Mouse (Mus musculus) kidney, postnatal 0 days (tissue): ENCODE measurements at regions not wholly inside any gene's neighbourhood (a gene's known extent, or its start where the extent isn't known, plus 50 kb on each side); places are given as distances from the start of the nearest gene placed in this dataset.

Experiments
- ATAC-seq: fragments of 200-750 bp; cut with Nextera tagmentation; replicated peaks from 2 replicates; pipeline ENCODE4 v1.8.0; 2017; ENCODE audit warnings: low read depth, moderate number of reproducible peaks, moderate TSS enrichment, moderate library complexity; ENCODE audit not compliant: low FRiP score
- DNase-seq: peaks from one replicate; pipeline ENCODE4 v3.0.0-alpha.2; 2016; ENCODE audit warnings: low spot score
- H3K27ac ChIP-seq: fragments of 300-500 bp; sonication (generic); 2 replicates; pipeline ENCODE4 v1.5.1; 2014; ENCODE audit warnings: mild to moderate bottlenecking
- H3K27me3 ChIP-seq: fragments of 300-500 bp; sonication (generic); 2 replicates; pipeline ENCODE4 v1.6.1; 2014; ENCODE audit warnings: low read length, mixed read lengths; ENCODE audit not compliant: insufficient read depth
- H3K36me3 ChIP-seq: fragments of 300-500 bp; sonication (generic); 2 replicates; pipeline ENCODE4 v1.6.1; 2014; ENCODE audit warnings: low read length, mixed read lengths; ENCODE audit not compliant: insufficient read depth
- H3K4me1 ChIP-seq: fragments of 300-500 bp; sonication (generic); replicated peaks from 2 replicates; pipeline ENCODE4 v1.6.1; 2014; ENCODE audit warnings: antibody characterized with exemption, low read length, mixed read lengths; ENCODE audit not compliant: insufficient read depth
- H3K4me2 ChIP-seq: fragments of 300-500 bp; sonication (generic); 2 replicates; pipeline ENCODE4 v1.6.1; 2014; ENCODE audit warnings: mild to moderate bottlenecking, low read length, moderate library complexity, mixed read lengths
- H3K4me3 ChIP-seq: fragments of 300-500 bp; sonication (generic); replicated peaks from 2 replicates; pipeline ENCODE4 v1.5.1; 2014; ENCODE audit warnings: low read depth, low read length
- H3K9ac ChIP-seq: fragments of 300-500 bp; sonication (generic); 2 replicates; pipeline ENCODE4 v1.6.1; 2014; ENCODE audit warnings: low read depth, low read length
- H3K9me3 ChIP-seq: fragments of 300-500 bp; sonication (generic); replicated peaks from 2 replicates; pipeline ENCODE4 v1.6.1; 2016; ENCODE audit warnings: low read length, inconsistent platforms, mixed read lengths
- CTCF ChIP-seq: IDR thresholded peaks from 2 replicates; pipeline ENCODE4 v1.5.1; 2016; ENCODE audit warnings: antibody characterized with exemption, low read depth, mild to moderate bottlenecking, moderate library complexity
- WGBS: fragments of 180-500 bp; shearing (Covaris S2); extraction: QIAGEN DNeasy Blood & Tissue Kit; methylation state at CpG from one replicate; pipeline ENCODE4 v1.1.7; 2014; 5-methylcytosine and 5-hydroxymethylcytosine counted together

DNA sequence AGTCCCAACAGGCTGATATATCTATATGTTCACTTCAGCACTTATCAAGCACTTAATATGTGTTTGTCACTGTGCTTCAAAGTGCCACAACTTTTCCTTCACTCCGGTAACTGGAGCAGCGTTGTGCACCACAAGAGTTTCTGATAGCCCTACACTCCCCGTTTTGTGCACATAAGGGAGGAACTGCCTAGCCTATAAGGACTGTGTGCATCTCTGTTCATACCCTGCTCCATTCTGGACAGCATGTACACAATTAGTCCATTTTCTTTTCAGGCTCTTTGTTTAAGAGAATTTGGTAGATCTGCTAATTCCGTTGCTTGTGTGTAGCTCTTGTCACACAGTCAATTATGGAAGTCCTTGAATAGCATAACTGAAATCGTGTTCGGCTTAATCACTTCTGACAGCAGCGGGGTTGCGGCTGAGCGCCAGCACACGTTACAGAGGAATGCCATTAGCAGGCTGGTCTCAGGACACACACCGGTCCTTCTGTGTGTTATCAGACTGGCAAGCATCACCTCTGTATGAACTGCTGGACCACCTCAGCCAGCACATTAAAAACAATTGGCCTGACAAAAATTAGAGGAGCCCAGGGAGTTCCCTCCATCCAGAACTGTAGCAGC, 144.2 kb downstream of the Cmpk2 start:
- Histone ChIP-seq H3K4me1 (no peaks in the 10 kb centered on the region), H3K9me3 (no peaks in the 10 kb centered on the region), H3K4me3 (no peak overlapping the region), H3K27ac (no peak overlapping the region), H3K27me3 (no peaks in the 10 kb centered on the region), H3K4me2 (no peak overlapping the region), H3K36me3 (no peaks in the 10 kb centered on the region), H3K9ac (no peak overlapping the region)
- 78% methylated on average over 11 of the region's 11 CpGs for WGBS
- no peak for DNase-seq
- ATAC-seq, result no peak
- TF ChIP-seq CTCF, result no peak

DNA sequence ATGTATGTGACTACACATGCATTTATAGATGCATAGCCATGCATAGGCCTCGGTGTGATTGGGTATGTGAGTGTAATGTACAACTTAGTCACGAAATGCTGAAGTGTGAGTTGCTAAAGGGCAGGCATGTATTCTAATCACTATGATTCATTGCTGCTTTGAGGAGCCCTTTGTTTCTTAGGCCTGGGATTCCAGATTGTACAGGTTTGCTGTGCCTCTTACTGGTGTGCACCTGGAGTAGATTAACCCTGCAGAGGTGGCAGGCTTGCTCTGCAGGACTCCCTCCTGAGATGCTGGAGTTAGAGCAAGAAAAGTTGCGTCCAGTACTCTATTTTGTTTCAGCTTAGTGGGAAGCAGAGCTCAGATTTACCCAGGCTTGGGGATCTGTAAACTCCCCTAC, 141.1 kb downstream of the Cmpk2 start:
- Histone ChIP-seq H3K36me3 (no peaks in the 10 kb centered on the region), H3K27me3 (no peaks in the 10 kb centered on the region), H3K4me1 (no peaks in the 10 kb centered on the region), H3K9ac (no peak overlapping the region), H3K27ac (no peak overlapping the region), H3K4me2 (no peak overlapping the region), H3K4me3 (no peak overlapping the region), H3K9me3 (no peaks in the 10 kb centered on the region)
- no peak for TF ChIP-seq CTCF
- 73% methylated on average over 3 of the region's 3 CpGs for WGBS
- DNase-seq (no peak), ATAC-seq (no peak)

DNA sequence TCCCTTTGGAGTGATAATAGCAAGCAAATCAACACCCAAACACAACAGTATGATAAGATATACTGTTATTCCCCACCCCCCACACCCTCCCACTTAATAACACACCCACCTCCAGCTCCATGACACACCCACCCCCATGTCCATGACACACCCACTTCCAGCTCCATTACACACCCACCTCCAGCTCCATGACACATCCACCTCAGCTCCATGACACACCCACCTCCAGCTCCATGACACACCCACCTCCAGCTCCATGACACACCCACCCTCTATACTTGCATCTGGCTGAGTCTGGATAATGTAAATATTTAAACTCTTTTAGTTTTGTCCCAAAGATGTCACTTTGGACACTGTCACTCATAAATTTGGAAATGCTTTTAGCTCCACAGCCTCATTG, 129.5 kb downstream of the Cmpk2 start:
- no peaks in the 10 kb centered on the region for H3K4me1 ChIP-seq
- DNase-seq, result no peak
- TF ChIP-seq CTCF, result no peak
- no peak overlapping the region for H3K9ac ChIP-seq
- H3K27ac ChIP-seq, result no peak overlapping the region
- no peaks in the 10 kb centered on the region for H3K27me3 ChIP-seq
- H3K4me2 ChIP-seq, result no peak overlapping the region
- H3K36me3 ChIP-seq, result no peaks in the 10 kb centered on the region
- H3K4me3 ChIP-seq, result no peak overlapping the region
- H3K9me3 ChIP-seq, result no peaks in the 10 kb centered on the region
- no peak for ATAC-seq

DNA sequence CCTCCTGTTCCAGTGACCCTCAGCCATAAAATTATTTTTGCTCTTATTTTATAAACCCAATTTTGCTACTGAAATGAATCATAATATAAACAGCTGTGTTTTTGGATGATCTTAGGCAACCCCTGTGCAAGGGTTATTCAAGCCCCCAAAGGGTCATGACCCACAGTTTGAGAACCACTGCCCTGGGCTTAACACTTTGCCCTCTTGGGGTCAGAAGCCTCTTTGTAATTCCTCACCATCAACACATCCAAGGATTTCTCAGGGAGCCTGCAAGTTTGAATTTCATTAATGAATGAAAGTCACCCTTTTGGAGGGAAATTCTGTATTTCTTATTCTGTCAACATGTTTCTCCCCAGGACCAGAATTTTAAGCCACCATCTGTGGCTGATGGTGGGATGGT, 123.1 kb downstream of the Cmpk2 start:
- no peak overlapping the region for H3K4me2 ChIP-seq
- no peak overlapping the region for H3K9ac ChIP-seq
- H3K27ac ChIP-seq, result no peak overlapping the region
- H3K9me3 ChIP-seq, result no peaks in the 10 kb centered on the region
- no peaks in the 10 kb centered on the region for H3K36me3 ChIP-seq
- H3K4me3 ChIP-seq, result no peak overlapping the region
- no peak for ATAC-seq
- no peaks in the 10 kb centered on the region for H3K27me3 ChIP-seq
- no peaks in the 10 kb centered on the region for H3K4me1 ChIP-seq
- DNase-seq, result no peak
- TF ChIP-seq CTCF, result no peak

GRCm38 (mm10) chr12:26589091-26589490, 120.1 kb downstream of the Cmpk2 start:
- DNase-seq (no peak), ATAC-seq (no peak)
- H3K4me2 ChIP-seq, result no peak overlapping the region
- H3K36me3 ChIP-seq, result no peaks in the 10 kb centered on the region
- H3K9ac ChIP-seq, result no peak overlapping the region
- H3K27me3 ChIP-seq, result no peaks in the 10 kb centered on the region
- TF ChIP-seq CTCF, result no peak
- H3K27ac ChIP-seq, result no peak overlapping the region
- H3K4me1 ChIP-seq, result no peaks in the 10 kb centered on the region
- H3K9me3 ChIP-seq, result no peaks in the 10 kb centered on the region
- H3K4me3 ChIP-seq, result no peak overlapping the region

DNA sequence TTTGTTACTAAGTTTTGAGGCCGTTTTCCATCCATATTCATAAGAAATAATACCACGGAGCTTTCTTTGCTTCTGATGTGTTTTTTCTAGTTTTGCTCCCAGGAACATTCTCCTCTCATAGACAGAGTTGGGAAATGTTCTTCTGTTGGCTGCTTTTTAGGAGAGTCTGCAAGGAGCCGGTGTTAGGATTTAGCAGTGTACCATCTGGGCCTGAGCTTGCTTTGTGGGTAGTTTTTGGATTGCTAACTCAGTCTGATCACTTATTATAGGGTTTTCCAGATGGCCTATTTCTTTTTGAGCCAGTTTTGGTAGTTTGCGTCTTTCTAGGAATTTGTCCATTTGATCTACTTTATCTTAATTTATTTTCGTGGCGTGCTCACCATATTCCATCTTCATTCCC, 108.4 kb downstream of the Cmpk2 start:
- DNase-seq (no peak), ATAC-seq (no peak)
- Histone ChIP-seq H3K4me2 (no peak overlapping the region), H3K27me3 (no peaks in the 10 kb centered on the region), H3K36me3 (no peaks in the 10 kb centered on the region), H3K27ac (no peak overlapping the region), H3K9me3 (no peaks in the 10 kb centered on the region), H3K4me3 (no peak overlapping the region), H3K4me1 (0 out of 2 replicates have a peak, but pooled peaks cover 4% of the 10 kb centered on the region), H3K9ac (no peak overlapping the region)
- no peak for TF ChIP-seq CTCF
- 89% methylated on average over 6 of the region's 6 CpGs for WGBS

GRCm38 (mm10) chr12:26571602-26572001, 102.6 kb downstream of the Cmpk2 start:
- Histone ChIP-seq H3K9me3 (no peaks in the 10 kb centered on the region), H3K4me2 (no peak overlapping the region), H3K27me3 (no peaks in the 10 kb centered on the region), H3K27ac (no peak overlapping the region), H3K36me3 (no peaks in the 10 kb centered on the region), H3K9ac (no peak overlapping the region), H3K4me1 (0 out of 2 replicates have a peak, but pooled peaks cover 4% of the 10 kb centered on the region), H3K4me3 (no peak overlapping the region)
- ATAC-seq (no peak), DNase-seq (no peak)
- 63% methylated on average over 7 of the region's 7 CpGs for WGBS
- TF ChIP-seq CTCF, result no peak
